In the genomic region with DNA sequence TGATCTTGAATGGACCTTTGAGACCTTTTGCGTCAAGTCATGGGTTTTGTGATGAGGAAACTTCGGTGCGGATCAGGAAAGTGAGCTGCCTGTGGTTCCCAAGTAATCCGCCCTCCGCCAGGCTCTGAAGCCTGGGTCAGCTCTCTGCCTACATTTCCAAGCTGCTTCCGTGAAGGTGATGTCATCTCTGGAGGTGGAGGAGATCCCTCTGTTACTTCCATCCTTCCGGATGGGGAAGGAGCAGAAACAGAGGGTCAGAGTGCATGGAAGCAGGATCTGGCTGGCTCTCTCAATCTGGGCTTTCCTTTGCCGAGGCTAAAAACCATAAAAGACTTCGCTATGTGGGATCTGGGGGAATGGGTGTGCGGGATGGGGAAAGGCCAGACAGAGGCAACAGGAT, we compare ENCODE assay signal across 13 mouse cellular contexts. TPM values are rescaled to one million over a fixed set of nuclear protein-coding genes. Genes with fewer than 3 reads are reported as not detected.
A peak's percentile ranks its signal among the peaks of the same experiment; 100 is the strongest.
DNase-seq lines count a peak whose midpoint lies in the region; ATAC-seq and TF ChIP-seq lines count a peak whose summit lies in the region.
"Had no signal": no experiment of that assay in that cellular context is flagged by ENCODE, and none has a peak within 500 bp of the region (broad histone marks: within the 10 kb centered on the region; RNA-seq: fewer than 3 reads in every experiment).

No protein-coding gene starts in this region.

- H3ac ChIP-seq in myocyte (ENCODE audit: control insufficient read depth, insufficient read length): no peak overlapping the region

- 79% methylated on average over 10 of the region's 10 CpGs for WGBS in heart, embryonic 15.5 days
- WGBS in lung, adult 2 months: 50% methylated on average over 10 of the region's 10 CpGs
- 87% methylated on average over 10 of the region's 10 CpGs for WGBS in forebrain, embryonic 12.5 days

- peaks cover 29% of the 10 kb centered on the region for H3K27me3 ChIP-seq in heart, embryonic 15.5 days
- no peaks in the 10 kb centered on the region for H3K27me3 ChIP-seq in myocyte (ENCODE audit: control insufficient read depth, insufficient read depth, insufficient read length)
- H3K27me3 ChIP-seq in forebrain, embryonic 12.5 days: peaks cover 26% of the 10 kb centered on the region
- H3K27me3 ChIP-seq: forebrain, embryonic 15.5 days had no signal

- H3K9ac ChIP-seq in heart, embryonic 15.5 days: no peak overlapping the region
- H3K9ac ChIP-seq in forebrain, embryonic 12.5 days: no peak overlapping the region
- H3K9ac ChIP-seq: forebrain, embryonic 15.5 days had no signal

- H3K4me2 ChIP-seq in heart, embryonic 15.5 days: peak overlapping the region; percentile 95; the same call in 1 of the 2 replicates
- H3K4me2 ChIP-seq in myocyte (ENCODE audit: low read depth): peak overlapping the region; percentile 83
- no peak overlapping the region for H3K4me2 ChIP-seq in forebrain, embryonic 12.5 days

- peaks cover 31% of the 10 kb centered on the region for H3K4me1 ChIP-seq in heart, embryonic 15.5 days (replicated peaks)
- H3K4me1 ChIP-seq in lung, adult 2 months (ENCODE audit: control insufficient read depth, insufficient read depth, low read length): peaks cover 8% of the 10 kb centered on the region
- H3K4me1 ChIP-seq in forebrain, embryonic 12.5 days: peaks cover 16% of the 10 kb centered on the region

- H3K4me3 ChIP-seq in heart, embryonic 15.5 days: no peak overlapping the region
- peak overlapping the region; percentile 11 for H3K4me3 ChIP-seq in lung, adult 2 months (replicated peaks; ENCODE audit: extremely low read depth, low read depth, low read length)
- H3K4me3 ChIP-seq in myocyte: peak overlapping the region; percentile 83
- H3K4me3 ChIP-seq in forebrain, embryonic 12.5 days (replicated peaks): no peak overlapping the region
- H3K4me3 ChIP-seq: forebrain, embryonic 15.5 days had no signal

- DNase-seq in heart, postnatal 4 days: no peak
- no peak for DNase-seq in lung, adult 2 months
- DNase-seq in lung, postnatal 10 days: no peak
- DNase-seq in R1 (ENCODE audit: low read depth, low spot score): peak; percentile 78
- no peak for DNase-seq in adrenal gland, adult 8-10 months
- DNase-seq: cerebellum, adult 8-10 months; kidney, postnatal 14 days; thymus, postnatal 14 days had no signal

- ATAC-seq in heart, embryonic 15.5 days (replicated peaks; ENCODE audit: insufficient number of reproducible peaks, insufficient read depth, low FRiP score, low read depth): no peak
- ATAC-seq in forebrain, embryonic 12.5 days (ENCODE audit: low FRiP score): no peak
- ATAC-seq: CD4-positive, CD25-positive, alpha-beta regulatory T cell, adult 4 months; forebrain, embryonic 15.5 days had no signal

- H3K79me2 ChIP-seq in myocyte (ENCODE audit: control insufficient read depth, insufficient read depth): peaks cover 76% of the 10 kb centered on the region

- H3K27ac ChIP-seq in heart, embryonic 15.5 days: no peak overlapping the region
- H3K27ac ChIP-seq in forebrain, embryonic 12.5 days: no peak overlapping the region
- H3K27ac ChIP-seq: forebrain, embryonic 15.5 days had no signal

- H3K9me3 ChIP-seq in heart, embryonic 15.5 days (replicated peaks): no peaks in the 10 kb centered on the region
- H3K9me3 ChIP-seq in forebrain, embryonic 12.5 days: no peaks in the 10 kb centered on the region
- H3K9me3 ChIP-seq: forebrain, embryonic 15.5 days had no signal

- no peak for TF ChIP-seq CTCF in lung, adult 2 months (IDR thresholded peaks at IDR 0.05; ENCODE audit: insufficient read depth, low read length)

- TF ChIP-seq POLR2A in lung, adult 2 months (IDR thresholded peaks at IDR 0.05; ENCODE audit: borderline replicate concordance, extremely low read depth, low read depth, low read length): no peak
- TF ChIP-seq POLR2A in myocyte (IDR thresholded peaks at IDR 0.05; ENCODE audit: insufficient read length, low read depth): no peak

- no peaks in the 10 kb centered on the region for H3K36me3 ChIP-seq in heart, embryonic 15.5 days
- H3K36me3 ChIP-seq in myocyte (ENCODE audit: control insufficient read depth, insufficient read depth): no peaks in the 10 kb centered on the region
- no peaks in the 10 kb centered on the region for H3K36me3 ChIP-seq in forebrain, embryonic 12.5 days (replicated peaks)
- H3K36me3 ChIP-seq: forebrain, embryonic 15.5 days had no signal

TF ChIP-seq in myocyte, 11 proteins besides CTCF, POLR2A, EP300 and RAD21:
- TF ChIP-seq POLR2AphosphoS2 (IDR thresholded peaks at IDR 0.05; ENCODE audit: insufficient read length, low read depth) (no peak), TCF12 (IDR thresholded peaks at IDR 0.05; ENCODE audit: insufficient read depth, poor library complexity, severe bottlenecking) (no peak), TCF3 (IDR thresholded peaks at IDR 0.05; ENCODE audit: insufficient read length, low read depth) (no peak), REST (IDR thresholded peaks at IDR 0.05; ENCODE audit: insufficient read depth, insufficient read length) (no peak), MAX (IDR thresholded peaks at IDR 0.05; ENCODE audit: low read depth) (no peak), MYOD1 (IDR thresholded peaks at IDR 0.05; ENCODE audit: control insufficient read depth in 1 of 3, insufficient read length in 2 of 3, low read depth in 2 of 3) (no peak), MYOG (IDR thresholded peaks at IDR 0.05; ENCODE audit: control insufficient read depth in 1 of 3, insufficient read depth in 1 of 3, insufficient read length in 2 of 3, low read depth in 2 of 3) (no peak), USF1 (IDR thresholded peaks at IDR 0.05; ENCODE audit: low read depth) (no peak), E2F4 (IDR thresholded peaks at IDR 0.05; ENCODE audit: insufficient read depth) (no peak), SRF (IDR thresholded peaks at IDR 0.05; ENCODE audit: control insufficient read depth, insufficient read length, low read depth) (no peak), CEBPB (IDR thresholded peaks at IDR 0.05; ENCODE audit: insufficient read depth, poor library complexity, severe bottlenecking) (no peak)

RNA-seq across cellular contexts. Expression of gene Cd9, which starts 3.2 kb away (rescaled TPM):
- polyA plus RNA-seq in heart, embryonic 15.5 days (2015; fragmentation: Nextera tagmentation; extraction: Ambion mirVana): 91.7 and 118 TPM in 2 replicates
- 10 to 100 TPM; 72.4 to 73.3 TPM for total RNA-seq in heart, postnatal 4 days (2021)
- polyA plus RNA-seq in lung, adult 2 months (2012; rRNA removed): 405 and 537 TPM in 2 replicates
- polyA plus RNA-seq in myocyte (2012; fragmentation: generic; extraction: Trizol): 216 TPM
- 44.2 and 45.3 TPM in 2 replicates for polyA plus RNA-seq in forebrain, embryonic 12.5 days (2016; fragmentation: Nextera tagmentation; extraction: Ambion mirVana)
- total RNA-seq in adrenal gland, adult 8-10 months (2022): 100 to 1,000 TPM; 108 to 171 (median 144) TPM

RNA-seq across cellular contexts. Expression of gene Vwf, which starts 55.2 kb away (rescaled TPM):
- 21.9 and 24.5 TPM in 2 replicates for polyA plus RNA-seq in heart, embryonic 15.5 days (2015; fragmentation: Nextera tagmentation; extraction: Ambion mirVana)
- 10 to 100 TPM; 86.0 to 87.2 TPM for total RNA-seq in heart, postnatal 4 days (2021)
- polyA plus RNA-seq in lung, adult 2 months (2012; rRNA removed): 421 and 464 TPM in 2 replicates
- 1.2 TPM for polyA plus RNA-seq in myocyte (2012; fragmentation: generic; extraction: Trizol)
- polyA plus RNA-seq in forebrain, embryonic 12.5 days (2016; fragmentation: Nextera tagmentation; extraction: Ambion mirVana): 7.9 and 10.3 TPM in 2 replicates
- total RNA-seq in adrenal gland, adult 8-10 months (2022): 10 to 100 TPM in 1 of 4 experiments, 1 to 10 TPM in 3; 6.5 to 13.4 (median 7.4) TPM
- polyA plus RNA-seq: CD4-positive, CD25-positive, alpha-beta regulatory T cell, adult 4 months had no signal

Comparison
In these comparisons a context has a peak if more than half of its experiments do, and no peak if none do; other contexts are left out.
1. H3K4me3 ChIP-seq: peak in lung, adult 2 months (single experiment) and myocyte (single experiment); none in heart, embryonic 15.5 days (single experiment) and forebrain, embryonic 12.5 days (single experiment).
2. RNA of gene Vwf, which starts 55.2 kb away (polyA plus RNA-seq): 421 to 464 TPM in lung, adult 2 months; 21.9 to 24.5 TPM in heart, embryonic 15.5 days, 7.9 to 10.3 TPM in forebrain, embryonic 12.5 days and 1.2 TPM in myocyte (single experiment); every median in the first group is over 10 times any median in the second.